Mouse (Mus musculus) CH12F3 (cell line): ENCODE results near the gene Fcgr4.
"Not testable (repeated sequence)": the region's sequence is repeated elsewhere in the genome, so short reads cannot be mapped to it uniquely, and the experiment has no call there.

Experiments
- in situ Hi-C: fragments of 300-500 bp; cut with MboI; formaldehyde crosslinking; loops from 2 replicates; pipeline ENCODE4 v1.14.3; 2020; ENCODE audit warnings: low sequenced_read_pairs

The Fcgr4 gene

GRCm38 (mm10) chr1:171079345-171079744 lies 60.6 kb downstream of the Fcgr4 start:
- in situ Hi-C loops: not testable (repeated sequence)
